Mouse (Mus musculus): Measurements from ENCODE around the gene Gm42742.

DNA sequence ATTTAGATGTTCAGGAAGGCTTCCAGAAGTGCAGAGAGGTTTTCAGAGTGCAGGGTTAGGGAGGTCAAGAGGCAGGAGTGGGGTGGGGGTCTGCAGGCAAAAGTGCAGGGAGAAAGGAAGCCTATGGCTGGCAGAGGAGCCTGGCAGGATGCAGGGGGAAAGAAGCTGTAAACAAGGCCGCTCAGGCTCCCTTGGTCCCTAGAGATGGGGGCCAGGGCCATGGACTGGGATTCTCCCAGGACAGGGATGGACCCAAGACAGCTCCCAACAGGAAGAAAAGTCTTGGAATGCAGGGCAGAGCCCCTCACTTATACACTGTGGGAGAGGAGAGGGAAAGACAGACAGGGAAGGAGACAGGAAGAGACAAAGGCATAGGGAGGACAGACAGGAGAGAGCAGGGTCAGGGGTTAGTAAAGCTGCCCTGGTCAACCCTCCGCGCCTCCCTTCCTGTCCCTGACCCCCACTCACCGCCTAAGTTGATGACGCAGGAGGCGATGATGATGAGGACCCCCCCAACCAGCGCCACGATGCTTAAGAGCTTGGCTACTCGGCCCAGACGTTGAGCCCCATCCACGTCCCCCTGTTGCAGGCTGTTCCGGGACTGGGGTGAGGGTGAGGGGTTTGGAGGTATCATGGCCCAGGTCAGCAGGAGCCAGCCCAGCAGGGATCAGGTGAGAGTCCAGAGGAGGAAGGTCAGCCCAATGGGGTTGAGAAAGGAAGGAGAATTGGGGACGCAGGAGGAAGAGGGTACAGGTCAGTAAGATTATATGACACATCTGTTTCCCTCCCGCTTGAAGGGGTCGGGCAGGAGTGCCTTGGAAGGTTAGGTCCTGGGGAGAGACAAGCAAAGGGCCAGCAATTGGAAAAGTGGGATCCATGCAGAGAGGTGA is 2.2 kb downstream of the Gm42742 start:
- TF ChIP-seq CTCF (IDR thresholded peaks at IDR 0.05; ENCODE audit: low read depth, low read length) (no peak), POLR2A (IDR thresholded peaks at IDR 0.05; ENCODE audit: insufficient read depth, low read length) (no peak)

All from ES-Bruce4 (cell line).